Mouse (Mus musculus): Measurements from ENCODE around the gene Pde3a.

DNA sequence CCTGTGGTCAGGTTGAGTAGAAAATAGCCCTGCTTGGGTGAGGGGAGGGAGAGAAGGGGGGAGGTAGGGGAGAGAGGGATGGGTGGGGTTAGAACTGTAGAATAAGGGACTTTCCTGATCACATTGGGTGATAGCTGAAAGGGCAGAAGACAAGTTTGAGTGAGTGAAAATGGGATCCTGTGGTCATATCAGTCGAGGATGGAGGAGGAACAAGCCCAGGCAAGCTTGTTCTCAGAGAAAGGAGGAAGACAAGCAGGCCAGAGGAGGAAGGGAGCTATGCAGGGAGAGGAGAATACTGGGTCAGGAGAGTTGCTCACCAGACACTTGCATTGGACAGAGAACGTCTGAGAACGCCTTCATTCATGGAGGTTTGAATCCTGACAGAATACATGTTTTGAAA, 190.9 kb downstream of the Pde3a start:
- TF ChIP-seq POLR2A (IDR thresholded peaks at IDR 0.05; ENCODE audit: control insufficient read depth, low read depth, low read length), result no peak
- TF ChIP-seq CTCF (IDR thresholded peaks at IDR 0.05; ENCODE audit: control insufficient read depth, insufficient read depth, insufficient replicate concordance, low read depth, low read length), result no peak

Measured in testis, adult 2 months (tissue).